Mouse (Mus musculus): ENCODE results near the gene Cobll1.

Gene Cobll1

DNA sequence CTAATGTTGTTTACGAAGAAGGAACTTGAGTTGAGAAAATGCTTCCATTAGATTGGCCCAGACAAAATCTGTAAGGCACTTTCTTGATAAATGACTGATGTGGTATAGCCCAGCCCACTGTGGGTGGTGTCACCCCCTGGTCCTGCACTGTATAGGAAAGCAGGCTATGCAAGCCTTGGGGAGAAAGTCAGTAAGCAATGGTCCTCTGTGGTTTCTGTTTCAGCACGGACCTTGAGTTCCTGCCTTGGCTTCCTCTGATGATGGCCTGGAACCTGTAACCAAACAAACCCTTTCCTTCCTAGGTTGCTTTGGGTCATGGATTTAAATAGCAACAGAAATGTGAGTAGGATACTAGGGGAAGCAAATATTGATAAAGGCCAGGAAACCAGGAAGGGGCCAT is 148.2 kb downstream of the Cobll1 start:
- no peak for DNase-seq (ENCODE audit: low spot score in 2 of 2)

DNA sequence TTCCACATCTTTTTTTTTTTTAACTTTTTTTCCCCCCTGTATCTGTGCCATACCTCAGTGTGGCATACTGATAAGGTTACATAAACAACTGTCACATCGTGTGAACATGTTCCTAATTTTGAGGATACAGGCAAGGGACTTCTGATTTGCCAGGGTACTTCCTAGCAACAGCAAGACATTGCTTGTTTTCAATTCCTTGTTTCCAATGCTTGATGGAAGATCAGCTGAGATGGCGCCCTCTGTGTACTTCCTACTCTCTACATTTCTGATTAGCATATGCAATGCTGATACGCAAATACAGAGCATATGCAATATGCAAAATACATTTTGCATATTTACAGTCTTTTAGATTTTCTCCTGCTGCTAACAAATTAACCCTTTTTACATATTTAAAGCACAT is 152.0 kb downstream of the Cobll1 start:
- no peak for DNase-seq (ENCODE audit: low spot score in 2 of 2)

DNA sequence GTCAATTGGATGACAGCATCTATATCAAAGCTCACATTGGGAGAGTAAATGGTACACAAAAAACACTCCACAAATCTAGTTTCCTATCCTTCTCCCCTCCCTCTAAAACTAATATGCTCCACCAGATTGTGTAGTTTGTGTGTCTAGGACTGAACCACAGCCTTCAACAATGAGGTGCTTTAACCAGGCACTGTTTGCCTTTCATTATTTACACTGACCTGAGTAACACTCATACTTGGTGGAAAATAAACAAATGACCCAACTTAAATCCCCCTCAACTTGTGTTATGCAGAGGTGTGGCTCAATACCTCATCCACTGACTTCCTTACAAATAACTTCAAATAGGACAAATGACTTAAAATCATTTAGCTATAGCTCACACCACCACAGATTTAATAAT is 155.8 kb downstream of the Cobll1 start:
- no peak for DNase-seq (ENCODE audit: low spot score in 2 of 2)

DNA sequence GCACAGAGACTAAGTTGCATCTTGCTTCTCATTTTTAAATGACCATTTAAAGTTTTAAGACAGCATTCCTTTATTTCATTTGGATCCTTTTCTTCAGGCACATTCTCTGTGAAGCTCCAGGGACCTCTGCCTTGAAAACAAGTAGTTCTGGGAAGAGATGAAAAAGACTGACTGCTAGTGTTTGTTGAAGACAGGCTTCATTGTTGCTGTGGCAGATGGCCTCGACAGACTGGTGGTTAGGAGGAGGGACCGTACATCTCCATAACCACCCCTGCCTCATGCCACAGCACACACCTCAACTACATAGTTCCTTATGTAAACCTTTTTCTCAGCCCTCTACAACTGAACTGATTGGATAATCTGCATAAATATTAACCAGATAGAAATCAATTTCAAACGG is 161.7 kb downstream of the Cobll1 start:
- DNase-seq (ENCODE audit: low spot score in 2 of 2): no peak

DNA sequence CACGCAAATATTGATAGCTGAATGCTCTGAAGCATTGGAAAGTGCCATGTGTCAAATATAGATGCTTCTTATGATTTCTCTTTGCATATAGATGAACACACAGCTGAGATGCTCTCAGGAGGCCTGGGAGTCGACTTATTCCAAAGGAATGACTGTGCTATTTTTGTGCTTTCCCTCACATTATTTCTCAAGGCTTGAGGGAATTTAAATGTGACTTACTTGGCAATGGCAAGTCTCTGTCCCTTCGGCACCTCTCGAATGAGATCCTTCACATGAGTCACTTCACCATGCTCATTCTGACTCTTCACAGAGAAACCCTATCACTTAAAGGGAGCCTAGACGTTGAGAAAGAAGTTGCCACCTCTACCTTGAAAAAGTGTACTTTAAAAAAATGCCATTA is 163.4 kb downstream of the Cobll1 start:
- no peak for DNase-seq (ENCODE audit: low spot score in 2 of 2)

DNA sequence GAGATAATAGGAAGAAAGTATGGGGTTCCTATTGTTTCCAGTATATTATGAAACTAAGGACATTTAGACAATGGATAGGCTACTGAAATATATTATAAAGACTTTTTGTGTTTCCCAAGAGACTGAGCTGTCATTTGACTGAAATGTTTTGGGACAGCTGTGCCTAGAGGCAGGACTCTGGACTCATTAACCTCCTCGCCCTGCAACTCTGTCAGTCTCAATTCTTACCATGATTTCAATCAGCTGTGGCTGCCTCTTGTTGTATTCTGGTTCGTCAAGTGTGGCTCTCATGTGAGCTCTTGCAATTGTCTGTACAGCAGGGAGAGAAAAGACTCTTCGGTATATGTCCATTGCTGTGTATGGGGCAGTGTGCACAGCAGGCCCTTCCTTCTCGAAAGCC is 163.8 kb downstream of the Cobll1 start:
- no peak for DNase-seq (ENCODE audit: low spot score in 2 of 2)

DNA sequence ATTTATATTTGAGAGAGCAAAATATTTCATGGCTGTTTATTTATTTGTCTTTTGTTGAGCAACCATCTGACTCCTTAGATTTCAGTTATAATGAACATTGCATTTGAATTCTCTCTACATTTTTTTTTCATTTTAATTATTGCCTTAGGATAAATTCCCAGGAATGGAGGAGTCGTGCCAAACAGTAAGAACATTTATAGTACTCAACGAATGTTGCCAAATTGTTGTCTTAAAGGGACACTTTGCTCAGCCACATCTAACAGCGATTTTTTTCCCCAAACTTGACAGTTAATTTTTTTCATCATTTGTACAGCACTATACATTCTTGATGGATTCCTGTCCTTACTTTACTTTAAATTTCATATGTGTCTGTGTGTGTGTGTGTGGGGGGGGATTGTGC is 167.0 kb downstream of the Cobll1 start:
- no peak for DNase-seq (ENCODE audit: low spot score in 2 of 2)

DNA sequence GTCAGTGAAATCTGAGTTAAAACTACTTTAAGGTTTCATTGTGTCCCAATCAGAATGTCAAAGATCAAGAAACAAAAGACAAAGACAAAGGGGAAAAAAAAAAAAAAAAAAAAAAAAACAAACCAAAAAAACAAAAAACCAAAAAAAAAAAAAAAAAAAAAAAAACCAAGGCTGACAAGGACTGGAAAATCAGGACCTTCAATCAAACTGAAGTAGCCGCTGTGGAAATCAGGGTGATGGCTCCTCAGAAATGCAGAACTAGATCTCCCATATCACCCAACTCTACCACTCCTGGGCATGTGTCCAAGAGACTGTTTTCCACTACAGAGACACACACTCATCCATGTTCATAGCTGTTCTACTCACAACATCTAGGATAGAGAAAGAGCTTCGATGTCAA is 185.4 kb downstream of the Cobll1 start:
- DNase-seq (ENCODE audit: low spot score in 2 of 2): no peak

DNA sequence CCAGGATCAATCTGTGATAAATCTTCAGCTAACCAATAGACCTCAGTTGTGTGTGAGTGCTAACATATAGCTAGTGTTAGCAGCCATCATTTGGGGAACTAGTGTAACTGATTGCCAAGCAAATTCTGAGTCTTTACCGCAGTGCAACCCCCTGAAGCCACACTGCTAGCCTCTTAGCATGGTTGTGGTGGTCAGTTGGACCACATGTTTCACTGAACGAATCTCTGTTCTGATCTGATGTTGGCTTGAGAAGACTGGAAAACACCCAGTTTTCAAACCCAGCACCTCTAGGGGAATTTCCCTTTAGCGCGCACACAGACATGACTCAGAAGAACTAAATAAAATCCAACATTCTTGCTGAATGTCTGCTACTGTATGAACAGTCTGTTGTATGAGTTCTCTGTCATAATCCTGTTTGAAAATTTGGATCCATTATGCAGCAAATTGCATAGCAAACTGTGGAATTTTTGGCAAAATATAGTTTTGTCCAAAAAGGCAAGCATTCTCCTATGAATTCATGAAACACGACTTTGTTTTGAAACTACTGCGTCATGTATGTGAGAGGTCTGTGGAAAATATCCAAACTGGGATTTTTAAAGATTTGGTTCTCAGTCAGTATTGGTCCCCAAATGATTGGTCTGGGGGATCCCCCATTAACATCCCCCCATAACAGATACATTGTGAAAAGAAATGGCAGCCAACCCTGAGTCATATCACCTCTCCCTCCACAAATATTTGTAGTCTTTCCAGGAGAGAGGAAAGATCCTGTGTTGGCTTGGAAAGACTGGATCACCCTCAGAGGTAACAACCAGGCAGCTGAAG is 186.8 kb downstream of the Cobll1 start:
- no peak for DNase-seq (ENCODE audit: low spot score in 2 of 2)

DNA sequence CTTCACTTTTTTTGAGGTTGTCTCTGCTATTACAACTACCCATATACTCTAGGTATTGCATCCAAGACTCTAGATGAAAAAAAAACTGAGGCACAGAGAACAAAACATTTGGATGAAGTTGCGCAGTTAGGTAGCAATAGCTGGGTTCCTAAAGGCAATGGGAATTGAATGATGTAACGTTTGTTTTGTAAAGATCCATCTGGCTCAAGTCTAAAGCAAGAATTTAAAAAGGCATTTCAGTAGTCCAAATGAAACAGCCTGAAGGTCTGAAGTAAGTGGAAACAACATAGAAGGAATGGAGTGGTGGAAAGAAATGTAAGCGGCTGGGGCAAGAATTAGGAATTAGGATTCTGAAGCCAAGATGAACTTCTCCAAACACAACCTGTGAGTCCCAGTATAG is 188.4 kb downstream of the Cobll1 start:
- no peak for DNase-seq (ENCODE audit: low spot score in 2 of 2)

DNA sequence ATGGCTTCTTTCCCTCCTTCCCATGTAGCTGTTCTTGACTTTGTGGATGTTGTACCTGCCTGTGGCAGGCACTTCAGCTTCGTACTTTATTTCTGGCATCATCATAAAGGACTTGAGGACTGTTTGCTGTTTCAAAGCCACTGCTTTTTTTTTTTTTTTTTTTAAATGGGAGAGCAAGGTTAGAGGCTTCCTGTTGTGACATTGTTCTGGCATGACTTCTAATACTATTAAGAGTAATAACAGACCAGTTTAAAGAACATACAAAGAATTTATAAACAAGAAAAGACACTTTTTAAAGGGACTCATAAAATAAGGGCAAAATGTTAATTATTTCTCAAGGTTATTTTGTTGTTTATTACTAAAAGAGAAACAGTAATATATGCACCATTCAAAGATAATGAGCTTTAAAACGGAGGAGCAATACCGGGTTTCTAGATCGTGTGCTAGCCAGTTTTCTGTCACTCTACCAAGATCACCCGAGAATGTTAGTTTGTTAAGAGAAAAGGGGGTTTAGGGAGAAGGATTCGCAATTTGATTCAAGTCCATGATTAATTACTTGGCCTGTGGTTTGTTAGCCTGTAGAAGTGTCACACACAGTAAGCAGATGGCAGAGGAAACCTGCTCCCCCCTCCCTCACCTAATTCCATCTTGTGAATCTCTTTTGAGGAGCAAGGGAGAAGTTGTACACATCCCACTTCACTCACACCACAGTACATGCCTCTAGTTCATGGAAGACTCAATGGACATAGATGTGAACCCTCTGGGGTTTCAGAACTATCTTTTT is 190.8 kb downstream of the Cobll1 start:
- DNase-seq (ENCODE audit: low spot score in 2 of 2): no peak
